Mouse (Mus musculus): ENCODE measurements around the gene Arid1b. TPM values are rescaled to one million over a fixed set of nuclear protein-coding genes. Genes with fewer than 3 reads are reported as not detected.

The Arid1b gene
- total and polyA plus RNA-seq, 3 experiments = 11.8 to 27.8 (median 26.8) TPM

DNA sequence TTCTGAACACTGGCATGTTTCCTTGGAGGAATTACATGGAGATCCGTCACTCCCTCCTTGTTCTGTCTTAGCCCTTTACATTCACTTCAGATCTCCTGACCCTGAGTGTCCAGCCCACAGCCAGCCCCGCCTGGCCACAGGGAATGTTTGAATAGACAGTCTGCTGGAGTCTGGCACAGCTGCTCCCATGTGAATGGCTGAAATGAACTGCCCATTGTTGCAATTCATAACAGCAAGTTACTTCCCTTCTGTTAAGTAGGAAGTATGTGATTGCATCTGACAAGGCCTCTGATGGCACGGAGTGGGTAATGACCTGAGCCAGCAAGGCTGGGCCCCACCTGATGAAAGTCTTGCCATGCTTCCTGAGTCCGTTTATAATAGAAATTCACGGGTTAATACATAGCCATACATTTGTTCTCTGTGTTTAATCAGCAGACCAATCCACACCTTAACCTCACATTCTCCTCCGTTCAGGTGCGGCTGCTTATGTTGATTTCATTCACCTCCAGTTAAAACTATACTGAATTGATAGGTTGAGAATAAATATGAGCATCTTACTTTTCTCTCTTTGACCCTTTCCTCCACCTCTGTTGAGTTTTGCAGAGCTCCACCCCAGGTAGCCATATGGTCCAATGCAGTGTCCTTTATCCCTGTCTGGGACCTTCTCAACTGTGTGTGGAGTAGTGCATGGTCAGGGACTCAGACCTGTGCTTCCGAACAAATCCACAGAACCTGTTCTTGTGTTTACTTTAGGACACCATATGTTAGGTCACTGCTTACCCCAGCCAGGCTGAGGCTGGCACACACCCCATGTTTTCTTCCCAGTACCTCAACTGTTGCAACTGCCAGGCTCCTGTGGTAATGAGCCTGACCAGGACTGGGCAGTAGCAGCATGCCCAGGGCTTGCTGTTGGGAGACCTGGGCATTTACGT, 299.8 kb downstream of the Arid1b start:
- 75% methylated on average over 9 of the region's 9 CpGs for WGBS
- no peak for DNase-seq
- no peaks in the 10 kb centered on the region for H3K36me3 ChIP-seq (ENCODE audit: control insufficient read depth, insufficient read depth, low read length)
- no peak overlapping the region for H3K4me3 ChIP-seq
- no peaks in the 10 kb centered on the region for H3K27me3 ChIP-seq (ENCODE audit: control insufficient read depth, insufficient read depth, low read length)
- H3K27ac ChIP-seq = no peak overlapping the region
- intact Hi-C loops (cut with DNase I) = loop anchor here (5.0 kb wide), 1 partner anchor 42 kb away; no protein-coding TSS in a partner anchor
- TF ChIP-seq EP300 (IDR thresholded peaks at IDR 0.05; ENCODE audit: insufficient read depth, low read depth, low read length) (no peak), CTCF (IDR thresholded peaks at IDR 0.05) (no peak), POLR2A (IDR thresholded peaks at IDR 0.05; ENCODE audit: insufficient read depth, low read depth, low read length) (no peak)
- H3K9ac ChIP-seq (ENCODE audit: low read depth, low read length) = no peak overlapping the region
- no peaks in the 10 kb centered on the region for H3K79me2 ChIP-seq (replicated peaks; ENCODE audit: control insufficient read depth, insufficient read depth, low read length)
- H3K4me1 ChIP-seq (ENCODE audit: control insufficient read depth, insufficient read depth, low read length) = peaks cover 4% of the 10 kb centered on the region

DNA sequence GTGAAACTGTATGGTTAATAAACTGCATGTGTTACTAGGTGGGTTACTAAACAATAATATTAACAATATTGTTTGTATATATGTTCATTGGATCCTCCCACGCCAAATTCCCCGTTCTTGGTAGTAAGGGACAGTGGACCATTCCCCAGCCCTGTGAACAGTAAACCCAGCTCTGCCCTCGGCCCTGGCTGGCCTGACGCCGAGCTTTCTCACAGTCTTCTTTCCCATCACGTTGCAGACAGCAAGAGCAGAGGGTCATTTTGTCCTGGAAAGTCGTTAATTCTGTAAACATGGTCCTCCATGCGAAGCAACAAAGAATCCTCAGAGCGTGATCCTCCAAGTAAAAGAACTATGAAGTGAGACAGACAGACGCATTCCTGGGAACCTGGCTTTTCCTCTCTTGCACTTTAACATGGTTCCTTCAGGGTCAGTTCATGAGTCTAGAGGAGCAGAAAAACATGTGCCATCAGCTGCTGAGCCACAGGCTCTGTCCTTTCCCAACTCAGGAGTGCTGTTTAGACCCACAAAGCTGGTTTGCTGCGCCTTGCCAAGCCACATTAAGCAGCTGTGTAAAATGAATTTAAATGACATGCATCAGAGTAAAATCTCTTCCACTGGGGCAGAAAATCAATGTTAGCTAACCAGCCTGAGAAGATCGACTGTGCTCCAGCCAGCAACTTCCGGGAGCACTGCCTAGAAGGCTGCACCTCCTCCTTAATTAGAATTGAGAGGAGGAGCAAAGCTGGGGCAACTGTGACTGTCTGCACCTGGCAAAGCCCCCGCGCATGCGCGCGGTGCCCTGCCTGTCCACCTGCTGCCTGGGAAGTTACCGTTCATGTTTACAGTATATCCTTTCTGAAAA, 301.2 kb downstream of the Arid1b start:
- peak; percentile 50 to 79 for DNase-seq
- peaks cover 4% of the 10 kb centered on the region for H3K4me1 ChIP-seq (ENCODE audit: control insufficient read depth, insufficient read depth, low read length)
- intact Hi-C loops (cut with DNase I) = no loop called here
- no peak for TF ChIP-seq CTCF (IDR thresholded peaks at IDR 0.05)
- no peak for TF ChIP-seq EP300 (IDR thresholded peaks at IDR 0.05; ENCODE audit: insufficient read depth, low read depth, low read length)
- TF ChIP-seq POLR2A (IDR thresholded peaks at IDR 0.05; ENCODE audit: insufficient read depth, low read depth, low read length) = no peak
- no peaks in the 10 kb centered on the region for H3K27me3 ChIP-seq (ENCODE audit: control insufficient read depth, insufficient read depth, low read length)
- no peak overlapping the region for H3K9ac ChIP-seq (ENCODE audit: low read depth, low read length)
- WGBS = 72% methylated on average over 19 of the region's 19 CpGs
- no peaks in the 10 kb centered on the region for H3K79me2 ChIP-seq (replicated peaks; ENCODE audit: control insufficient read depth, insufficient read depth, low read length)
- H3K36me3 ChIP-seq (ENCODE audit: control insufficient read depth, insufficient read depth, low read length) = no peaks in the 10 kb centered on the region
- H3K27ac ChIP-seq = peak overlapping the region; percentile 23; the same call in 1 of the 2 replicates
- H3K4me3 ChIP-seq = no peak overlapping the region

DNA sequence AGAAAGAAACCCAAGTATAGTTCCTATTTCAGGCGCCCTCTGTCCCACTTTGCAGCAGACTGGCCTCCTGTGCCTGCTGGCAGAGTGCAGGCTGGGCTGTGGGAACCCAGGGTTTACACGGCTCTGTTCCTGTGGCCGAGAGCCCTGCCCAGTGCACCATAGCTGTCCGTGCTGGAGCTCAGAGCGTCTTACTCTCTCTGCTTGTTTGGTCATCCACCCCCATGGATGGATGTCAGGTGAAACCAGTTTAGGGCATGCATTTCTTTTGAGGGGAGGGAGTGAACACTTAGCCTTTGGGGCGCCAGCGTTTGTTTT, 301.8 kb downstream of the Arid1b start:
- TF ChIP-seq POLR2A (IDR thresholded peaks at IDR 0.05; ENCODE audit: insufficient read depth, low read depth, low read length) (no peak), EP300 (IDR thresholded peaks at IDR 0.05; ENCODE audit: insufficient read depth, low read depth, low read length) (no peak), CTCF (IDR thresholded peaks at IDR 0.05) (no peak)
- Histone ChIP-seq H3K4me3 (no peak overlapping the region), H3K27me3 (ENCODE audit: control insufficient read depth, insufficient read depth, low read length) (no peaks in the 10 kb centered on the region), H3K79me2 (replicated peaks; ENCODE audit: control insufficient read depth, insufficient read depth, low read length) (no peaks in the 10 kb centered on the region), H3K9ac (ENCODE audit: low read depth, low read length) (no peak overlapping the region), H3K4me1 (ENCODE audit: control insufficient read depth, insufficient read depth, low read length) (peaks cover 4% of the 10 kb centered on the region), H3K27ac (peak overlapping the region; percentile 23; the same call in 1 of the 2 replicates), H3K36me3 (ENCODE audit: control insufficient read depth, insufficient read depth, low read length) (no peaks in the 10 kb centered on the region)
- DNase-seq = no peak
- 77% methylated on average over 7 of the region's 7 CpGs for WGBS
- intact Hi-C loops (cut with DNase I) = no loop called here

GRCm38 (mm10) chr17:5297491-5297890, 303.4 kb downstream of the Arid1b start:
- no peak for TF ChIP-seq CTCF (IDR thresholded peaks at IDR 0.05)
- TF ChIP-seq POLR2A (IDR thresholded peaks at IDR 0.05; ENCODE audit: insufficient read depth, low read depth, low read length) = no peak
- TF ChIP-seq EP300 (IDR thresholded peaks at IDR 0.05; ENCODE audit: insufficient read depth, low read depth, low read length) = no peak
- H3K36me3 ChIP-seq (ENCODE audit: control insufficient read depth, insufficient read depth, low read length) = no peaks in the 10 kb centered on the region
- WGBS = 76% methylated on average over 4 of the region's 4 CpGs
- H3K4me1 ChIP-seq (ENCODE audit: control insufficient read depth, insufficient read depth, low read length) = peaks cover 4% of the 10 kb centered on the region
- no peak overlapping the region for H3K9ac ChIP-seq (ENCODE audit: low read depth, low read length)
- DNase-seq = no peak
- intact Hi-C loops (cut with DNase I) = no loop called here
- H3K27ac ChIP-seq = no peak overlapping the region
- H3K4me3 ChIP-seq = no peak overlapping the region
- no peaks in the 10 kb centered on the region for H3K79me2 ChIP-seq (replicated peaks; ENCODE audit: control insufficient read depth, insufficient read depth, low read length)
- no peaks in the 10 kb centered on the region for H3K27me3 ChIP-seq (ENCODE audit: control insufficient read depth, insufficient read depth, low read length)

DNA sequence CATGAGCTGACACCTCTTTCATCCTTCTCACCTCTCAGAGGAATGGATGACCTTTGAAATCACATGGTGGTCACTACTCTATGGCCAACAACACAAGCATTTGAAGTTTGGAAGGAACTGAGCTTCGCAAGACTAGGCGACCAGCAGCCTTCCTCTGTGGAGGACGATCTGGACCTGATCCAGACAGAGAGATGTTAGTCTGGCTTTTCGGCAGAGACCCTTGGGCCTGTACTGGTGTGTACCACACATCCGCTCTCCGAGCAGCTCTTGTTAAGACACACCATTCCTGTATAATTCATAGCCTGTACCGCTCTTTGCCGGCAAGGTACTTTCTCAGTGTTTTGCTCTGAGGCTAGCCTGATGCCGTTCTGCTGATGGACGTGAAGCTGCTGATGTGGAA, 303.9 kb downstream of the Arid1b start:
- Histone ChIP-seq H3K4me3 (no peak overlapping the region), H3K4me1 (ENCODE audit: control insufficient read depth, insufficient read depth, low read length) (peaks cover 4% of the 10 kb centered on the region), H3K9ac (ENCODE audit: low read depth, low read length) (no peak overlapping the region), H3K27ac (no peak overlapping the region), H3K79me2 (replicated peaks; ENCODE audit: control insufficient read depth, insufficient read depth, low read length) (no peaks in the 10 kb centered on the region), H3K27me3 (ENCODE audit: control insufficient read depth, insufficient read depth, low read length) (no peaks in the 10 kb centered on the region), H3K36me3 (ENCODE audit: control insufficient read depth, insufficient read depth, low read length) (no peaks in the 10 kb centered on the region)
- intact Hi-C loops (cut with DNase I) = no loop called here
- WGBS = 94% methylated on average over 10 of the region's 10 CpGs
- TF ChIP-seq EP300 (IDR thresholded peaks at IDR 0.05; ENCODE audit: insufficient read depth, low read depth, low read length) (no peak), POLR2A (IDR thresholded peaks at IDR 0.05; ENCODE audit: insufficient read depth, low read depth, low read length) (no peak), CTCF (IDR thresholded peaks at IDR 0.05) (no peak)
- no peak for DNase-seq

Measured in heart, adult 2 months (tissue).